Mouse (Mus musculus) ES-E14 (cell line): ENCODE measurements at regions not wholly inside any gene's neighbourhood (a gene's known extent, or its start where the extent isn't known, plus 50 kb on each side); places are given as distances from the start of the nearest gene placed in this dataset.

Source experiments
- DNase-seq: peaks from one replicate; pipeline ENCODE4 v3.0.0-alpha.2; 2013; ENCODE audit warnings: low read depth, low spot score
- H3K27ac ChIP-seq: 2 replicates; pipeline ENCODE4 v1.5.1; 2012; ENCODE audit warnings: low read depth, mild to moderate bottlenecking, low read length, moderate library complexity, mixed read lengths; ENCODE audit not compliant: poor library complexity, insufficient read depth, severe bottlenecking
- H3K36me3 ChIP-seq: 2 replicates; pipeline ENCODE4 v1.6.1; 2012; ENCODE audit warnings: mild to moderate bottlenecking, low read length, moderate library complexity, mixed read lengths; ENCODE audit not compliant: control insufficient read depth, poor library complexity, insufficient read depth, severe bottlenecking
- H3K4me1 ChIP-seq, 2 experiments: fragments of 150-350 bp in 1 of 2; sonication (generic) in 1 of 2; 2 replicates each; pipeline ENCODE4 v1.6.1; 2012; ENCODE audit warnings: low read length in 2 of 2, mild to moderate bottlenecking in 1 of 2, mixed read lengths in 1 of 2; ENCODE audit not compliant: control insufficient read depth in 2 of 2, insufficient read depth in 2 of 2, poor library complexity in 1 of 2
- H3K4me3 ChIP-seq, 2 experiments: fragments of 150-350 bp in 1 of 2; sonication (generic) in 1 of 2; 2 replicates each; pipeline ENCODE4 v1.5.1; 2012; ENCODE audit warnings: low read length in 2 of 2, low read depth in 1 of 2, mild to moderate bottlenecking in 1 of 2, mixed read lengths in 1 of 2; ENCODE audit not compliant: insufficient read depth in 1 of 2, poor library complexity in 1 of 2, severe bottlenecking in 1 of 2
- H3K9ac ChIP-seq: 2 replicates; pipeline ENCODE4 v1.6.1; 2012; ENCODE audit warnings: low read depth, mild to moderate bottlenecking, low read length, mixed read lengths; ENCODE audit not compliant: poor library complexity, insufficient read depth, severe bottlenecking
- H3K9me3 ChIP-seq: fragments of 150-350 bp; sonication (generic); 2 replicates; pipeline ENCODE4 v1.6.1; 2012; ENCODE audit warnings: low read depth, mild to moderate bottlenecking, low read length; ENCODE audit not compliant: control insufficient read depth, insufficient read depth
- CHD2 ChIP-seq: IDR thresholded peaks from 2 replicates; pipeline ENCODE4 v1.6.1; 2014; ENCODE audit warnings: mild to moderate bottlenecking, low read depth, low read length, inconsistent platforms
- HCFC1 ChIP-seq: IDR thresholded peaks from 2 replicates; pipeline ENCODE4 v1.6.1; 2012; ENCODE audit warnings: low read length, inconsistent platforms, borderline replicate concordance; ENCODE audit not compliant: insufficient read depth
- MAFK ChIP-seq: IDR thresholded peaks from 2 replicates; pipeline ENCODE4 v1.6.1; 2014; ENCODE audit warnings: mild to moderate bottlenecking, low read depth, low read length, inconsistent platforms; ENCODE audit not compliant: insufficient read depth
- ZC3H11A ChIP-seq: IDR thresholded peaks from 2 replicates; pipeline ENCODE4 v1.6.1; 2012; ENCODE audit warnings: low read depth, mild to moderate bottlenecking, inconsistent platforms, low read length, borderline replicate concordance
- ZNF384 ChIP-seq: IDR thresholded peaks from 2 replicates; pipeline ENCODE4 v1.6.1; 2012; ENCODE audit warnings: low read depth, low read length, inconsistent platforms
- in situ Hi-C, 2 experiments: fragments of 600-800 bp; cut with MboI; formaldehyde crosslinking; loops; one replicate each; pipeline ENCODE4 v1.15.1; 2025; ENCODE audit warnings: low sequenced_read_pairs in 2 of 2, inconsistent platforms in 1 of 2; ENCODE audit not compliant: unreplicated experiment in 2 of 2

- Histone ChIP-seq H3K4me3 (no peak overlapping the region), H3K9me3 (no peaks in the 10 kb centered on the region), H3K36me3 (no peaks in the 10 kb centered on the region), H3K27ac (no peak overlapping the region), H3K9ac (no peak overlapping the region), H3K4me1 (no peaks in the 10 kb centered on the region)
- in situ Hi-C loops: no loop called here
- TF ChIP-seq CHD2 (no peak), ZNF384 (no peak), ZC3H11A (no peak)
- DNase-seq: no peak
Observed at GRCm38 (mm10) chr13:32509231-32510023, 170.9 kb upstream of the Gmds start.

DNA sequence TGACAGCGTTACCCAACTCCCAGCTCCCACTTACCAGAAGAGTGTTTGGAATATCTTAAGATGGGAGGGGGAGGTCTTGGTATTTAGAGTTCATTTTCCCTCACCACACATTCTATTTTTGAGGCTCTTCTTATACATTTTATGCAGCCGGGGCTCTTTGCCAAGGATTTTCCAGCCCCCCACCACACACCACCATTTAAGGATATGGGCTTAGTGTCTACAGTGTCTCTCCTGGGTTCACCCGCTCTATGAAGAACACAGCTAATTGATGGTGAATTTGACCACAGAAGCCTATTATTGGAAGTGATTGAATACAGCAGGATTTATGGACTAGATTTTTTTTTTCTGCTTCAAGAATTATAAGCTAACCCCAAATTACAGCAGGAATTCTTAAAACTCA lies 169.9 kb upstream of the Gmds start:
- H3K9ac ChIP-seq: no peak overlapping the region
- H3K4me1 ChIP-seq: no peaks in the 10 kb centered on the region
- H3K36me3 ChIP-seq: no peaks in the 10 kb centered on the region
- in situ Hi-C loops: no loop called here
- DNase-seq: no peak
- no peak overlapping the region for H3K4me3 ChIP-seq
- no peak overlapping the region for H3K27ac ChIP-seq
- no peak for TF ChIP-seq MAFK
- no peak for TF ChIP-seq CHD2
- TF ChIP-seq HCFC1: no peak
- TF ChIP-seq ZC3H11A: no peak
- TF ChIP-seq ZNF384: no peak
- no peaks in the 10 kb centered on the region for H3K9me3 ChIP-seq

- H3K4me1 ChIP-seq: no peaks in the 10 kb centered on the region
- no peaks in the 10 kb centered on the region for H3K9me3 ChIP-seq
- no peak for TF ChIP-seq HCFC1
- no peak for TF ChIP-seq MAFK
- TF ChIP-seq CHD2: no peak
- TF ChIP-seq ZC3H11A: no peak
- TF ChIP-seq ZNF384: no peak
- DNase-seq: no peak
- in situ Hi-C loops: no loop called here
- H3K36me3 ChIP-seq: no peaks in the 10 kb centered on the region
- no peak overlapping the region for H3K9ac ChIP-seq
- no peak overlapping the region for H3K27ac ChIP-seq
- H3K4me3 ChIP-seq: no peak overlapping the region
Observed at GRCm38 (mm10) chr13:32507825-32508224, 169.3 kb upstream of the Gmds start.

GRCm38 (mm10) chr13:32498205-32498790 lies 159.8 kb upstream of the Gmds start:
- H3K4me3 ChIP-seq: no peak overlapping the region
- H3K36me3 ChIP-seq: no peaks in the 10 kb centered on the region
- no peak overlapping the region for H3K27ac ChIP-seq
- H3K4me1 ChIP-seq: no peaks in the 10 kb centered on the region
- TF ChIP-seq HCFC1 (no peak), ZNF384 (no peak), CHD2 (no peak)
- in situ Hi-C loops: no loop called here
- no peak for DNase-seq
- no peaks in the 10 kb centered on the region for H3K9me3 ChIP-seq
- H3K9ac ChIP-seq: no peak overlapping the region

GRCm38 (mm10) chr13:32496263-32496662 lies 157.7 kb upstream of the Gmds start:
- TF ChIP-seq ZC3H11A (no peak), HCFC1 (no peak), MAFK (no peak), ZNF384 (no peak), CHD2 (no peak)
- in situ Hi-C loops: no loop called here
- Histone ChIP-seq H3K4me1 (no peaks in the 10 kb centered on the region), H3K4me3 (no peak overlapping the region), H3K9ac (no peak overlapping the region), H3K27ac (no peak overlapping the region), H3K36me3 (no peaks in the 10 kb centered on the region), H3K9me3 (no peaks in the 10 kb centered on the region)
- no peak for DNase-seq
